Mouse (Mus musculus) spleen, adult 2 months (tissue): ENCODE measurements around the gene Cachd1.

ENCODE experiments used
- CTCF ChIP-seq: fragments of 200-500 bp; IDR thresholded peaks from 2 replicates; pipeline ENCODE4 v1.5.1; 2011; ENCODE audit warnings: mild to moderate bottlenecking, inconsistent platforms; ENCODE audit not compliant: insufficient read depth, insufficient read length, insufficient replicate concordance; ENCODE audit errors: extremely low read depth
- POLR2A ChIP-seq: fragments of 200-500 bp; IDR thresholded peaks from 2 replicates; pipeline ENCODE4 v1.6.1; 2011; ENCODE audit warnings: low read depth, low read length, inconsistent platforms

DNA sequence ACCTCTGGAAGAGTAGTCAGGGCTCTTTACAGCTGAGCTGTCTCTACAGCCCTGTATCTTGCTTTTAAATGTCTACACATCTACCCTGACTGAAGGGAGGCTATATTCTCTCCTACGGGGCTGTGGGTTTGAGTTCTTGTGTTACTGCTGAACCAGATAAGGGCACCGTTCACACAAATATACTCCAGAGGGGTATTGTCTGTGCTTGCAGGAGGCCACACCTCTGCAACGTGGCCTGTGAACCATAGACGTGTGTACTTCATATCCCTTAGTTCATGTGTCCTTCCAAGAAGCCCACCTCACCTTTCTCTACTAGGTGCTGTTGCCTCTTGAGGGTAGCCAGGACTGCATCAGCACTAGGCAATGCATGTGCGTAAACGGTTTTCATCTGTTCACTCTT is 215.6 kb downstream of the Cachd1 start:
- TF ChIP-seq POLR2A (no peak), CTCF (no peak)
